8 mouse cellular contexts compared by ENCODE assay signal in the genomic region with DNA sequence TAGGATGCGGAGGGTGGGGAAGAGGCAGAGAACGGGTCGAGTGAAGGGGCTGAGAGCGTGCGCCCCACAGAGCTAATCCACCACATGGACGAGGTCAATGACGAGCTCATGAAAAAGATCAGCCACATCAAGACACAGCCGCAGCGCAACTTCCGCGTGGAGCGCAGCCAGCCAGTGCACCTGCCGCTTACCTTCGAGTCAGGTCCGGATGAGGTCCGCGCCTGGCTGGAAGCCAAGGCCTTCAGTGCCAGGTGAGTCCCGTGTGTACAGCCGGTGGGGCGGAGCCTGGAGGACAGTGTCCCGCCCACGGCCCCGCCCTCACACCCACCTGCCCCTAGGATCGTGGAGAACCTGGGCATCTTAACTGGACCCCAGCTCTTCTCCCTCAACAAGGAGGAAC. TPM values are rescaled to one million over a fixed set of nuclear protein-coding genes. Genes with fewer than 3 reads are reported as not detected.
DNase-seq lines count a peak whose midpoint lies in the region; ATAC-seq lines count a peak whose summit lies in the region.

No protein-coding gene starts in this region.

- no peaks in the 10 kb centered on the region for H3K36me3 ChIP-seq in forebrain, embryonic 16.5 days (ENCODE audit: control insufficient read depth, insufficient read depth)

- peaks cover 2% of the 10 kb centered on the region; the same call in 1 of the 2 replicates for H3K27me3 ChIP-seq in forebrain, embryonic 16.5 days (replicated peaks; ENCODE audit: control insufficient read depth, insufficient read depth, low read length)

- H3K4me1 ChIP-seq in forebrain, embryonic 16.5 days (replicated peaks; ENCODE audit: control insufficient read depth, insufficient read depth, low read length) = 0 out of 2 replicates have a peak, but pooled peaks cover 3% of the 10 kb centered on the region

- ATAC-seq in forebrain, embryonic 16.5 days = no peak

- H3K9me3 ChIP-seq in forebrain, embryonic 16.5 days (ENCODE audit: control insufficient read depth, low read length) = no peaks in the 10 kb centered on the region

- intact Hi-C loops in left cerebral cortex, postnatal 36 days (cut with DNase I) = loop anchor here (5.0 kb wide), 2 partner anchors 94 to 134 kb away; a partner anchor contains a TSS

- 7% methylated on average over 24 of the region's 24 CpGs for WGBS in forebrain, embryonic 16.5 days

- H3K9ac ChIP-seq in forebrain, embryonic 16.5 days (replicated peaks; ENCODE audit: low read depth, low read length) = peak overlapping the region; percentile 27; the same call in 1 of the 2 replicates

- H3K27ac ChIP-seq in forebrain, embryonic 16.5 days (ENCODE audit: low read length) = no peak overlapping the region

- no peak overlapping the region for H3K4me3 ChIP-seq in forebrain, embryonic 16.5 days (replicated peaks; ENCODE audit: low read length)

- H3K4me2 ChIP-seq in forebrain, embryonic 16.5 days (ENCODE audit: low read length) = peak overlapping the region; percentile 8; the same call in 1 of the 2 replicates

- DNase-seq in urinary bladder, adult 2 months (ENCODE audit: low spot score) = peak; percentile 20
- no peak for DNase-seq in urinary bladder, postnatal 4 days (ENCODE audit: low spot score in 2 of 2)
- peak; percentile 75 to 82 for DNase-seq in lung, adult 18-20 months
- DNase-seq in thymus, postnatal 0 days (ENCODE audit: low spot score) = peak; percentile 48
- DNase-seq in adrenal gland, postnatal 10 days = no peak
- no peak for DNase-seq in left cerebral cortex, postnatal 36 days (ENCODE audit: low spot score in 2 of 2)
- DNase-seq in adrenal gland, postnatal 4 days (ENCODE audit: low spot score in 2 of 2) = no peak

RNA-seq across cellular contexts. Expression of a gene that starts 22.8 kb away (rescaled TPM):
- polyA plus RNA-seq in urinary bladder, adult 2 months (2012; rRNA removed) = 79.7 and 109 TPM in 2 replicates
- polyA plus RNA-seq in forebrain, embryonic 16.5 days (2015; fragmentation: Nextera tagmentation; extraction: Ambion mirVana) = 0.67 and 0.93 TPM in 2 replicates
- polyA plus RNA-seq in thymus, postnatal 0 days (2015; fragmentation: Nextera tagmentation; extraction: Ambion mirVana) = 8.1 and 10.4 TPM in 2 replicates
- total RNA-seq in adrenal gland, postnatal 10 days (2021) = 1 to 10 TPM; 4.6 to 7.1 TPM
- total RNA-seq in left cerebral cortex, postnatal 36 days (2021) = 1 to 10 TPM; 4.7 to 5.9 TPM
- 10 to 100 TPM in 1 of 2 experiments, 1 to 10 TPM in 1; 3.1 to 15.7 TPM for total RNA-seq in adrenal gland, postnatal 4 days (2021)

RNA-seq across cellular contexts. Expression of a gene that starts 30.5 kb away (rescaled TPM):
- polyA plus RNA-seq in urinary bladder, adult 2 months (2012; rRNA removed) = 269 and 320 TPM in 2 replicates
- polyA plus RNA-seq in forebrain, embryonic 16.5 days (2015; fragmentation: Nextera tagmentation; extraction: Ambion mirVana) = 342 and 375 TPM in 2 replicates
- polyA plus RNA-seq in thymus, postnatal 0 days (2015; fragmentation: Nextera tagmentation; extraction: Ambion mirVana) = 379 and 423 TPM in 2 replicates
- 100 to 1,000 TPM; 466 to 479 TPM for total RNA-seq in adrenal gland, postnatal 10 days (2021)
- total RNA-seq in left cerebral cortex, postnatal 36 days (2021) = 100 to 1,000 TPM in 1 of 2 experiments, 10 to 100 TPM in 1; 93.3 to 116 TPM
- total RNA-seq in adrenal gland, postnatal 4 days (2021) = 100 to 1,000 TPM; 251 to 277 TPM

RNA-seq across cellular contexts. Expression of a gene that starts 34.0 kb away (rescaled TPM):
- polyA plus RNA-seq in urinary bladder, adult 2 months (2012; rRNA removed) = 34.1 and 42.5 TPM in 2 replicates
- 53.6 and 62.2 TPM in 2 replicates for polyA plus RNA-seq in forebrain, embryonic 16.5 days (2015; fragmentation: Nextera tagmentation; extraction: Ambion mirVana)
- polyA plus RNA-seq in thymus, postnatal 0 days (2015; fragmentation: Nextera tagmentation; extraction: Ambion mirVana) = 43.0 and 45.6 TPM in 2 replicates
- 10 to 100 TPM; 22.1 to 31.6 TPM for total RNA-seq in adrenal gland, postnatal 10 days (2021)
- total RNA-seq in left cerebral cortex, postnatal 36 days (2021) = 10 to 100 TPM; 30.5 to 34.9 TPM
- 10 to 100 TPM; 34.8 to 36.6 TPM for total RNA-seq in adrenal gland, postnatal 4 days (2021)

RNA-seq across cellular contexts. Expression of a gene that starts 34.0 kb away (rescaled TPM):
- polyA plus RNA-seq in urinary bladder, adult 2 months (2012; rRNA removed) = 14.6 and 22.8 TPM in 2 replicates
- 144 and 164 TPM in 2 replicates for polyA plus RNA-seq in forebrain, embryonic 16.5 days (2015; fragmentation: Nextera tagmentation; extraction: Ambion mirVana)
- polyA plus RNA-seq in thymus, postnatal 0 days (2015; fragmentation: Nextera tagmentation; extraction: Ambion mirVana) = 25.6 and 27.6 TPM in 2 replicates
- 10 to 100 TPM; 39.9 to 59.2 TPM for total RNA-seq in adrenal gland, postnatal 10 days (2021)
- total RNA-seq in left cerebral cortex, postnatal 36 days (2021) = 10 to 100 TPM; 67.3 to 72.5 TPM
- total RNA-seq in adrenal gland, postnatal 4 days (2021) = 10 to 100 TPM; 74.1 to 78.8 TPM

RNA-seq across cellular contexts. Expression of a gene that starts 52.4 kb away (rescaled TPM):
- 48.3 and 59.2 TPM in 2 replicates for polyA plus RNA-seq in urinary bladder, adult 2 months (2012; rRNA removed)
- polyA plus RNA-seq in forebrain, embryonic 16.5 days (2015; fragmentation: Nextera tagmentation; extraction: Ambion mirVana) = 56.4 and 65.9 TPM in 2 replicates
- 52.1 and 53.8 TPM in 2 replicates for polyA plus RNA-seq in thymus, postnatal 0 days (2015; fragmentation: Nextera tagmentation; extraction: Ambion mirVana)
- 10 to 100 TPM; 26.2 to 39.2 TPM for total RNA-seq in adrenal gland, postnatal 10 days (2021)
- 10 to 100 TPM; 43.2 to 43.4 TPM for total RNA-seq in left cerebral cortex, postnatal 36 days (2021)
- 10 to 100 TPM; 44.9 to 50.6 TPM for total RNA-seq in adrenal gland, postnatal 4 days (2021)

Comparison
In these comparisons a context has a peak if more than half of its experiments do, and no peak if none do; other contexts are left out.
1. DNase-seq: peak in urinary bladder, adult 2 months (single experiment), lung, adult 18-20 months (2 of 2) and thymus, postnatal 0 days (single experiment); none in urinary bladder, postnatal 4 days (0 of 2), adrenal gland, postnatal 10 days (single experiment), left cerebral cortex, postnatal 36 days (0 of 2) and adrenal gland, postnatal 4 days (0 of 2).